Mouse (Mus musculus): ENCODE measurements around the gene Celsr1.

DNA sequence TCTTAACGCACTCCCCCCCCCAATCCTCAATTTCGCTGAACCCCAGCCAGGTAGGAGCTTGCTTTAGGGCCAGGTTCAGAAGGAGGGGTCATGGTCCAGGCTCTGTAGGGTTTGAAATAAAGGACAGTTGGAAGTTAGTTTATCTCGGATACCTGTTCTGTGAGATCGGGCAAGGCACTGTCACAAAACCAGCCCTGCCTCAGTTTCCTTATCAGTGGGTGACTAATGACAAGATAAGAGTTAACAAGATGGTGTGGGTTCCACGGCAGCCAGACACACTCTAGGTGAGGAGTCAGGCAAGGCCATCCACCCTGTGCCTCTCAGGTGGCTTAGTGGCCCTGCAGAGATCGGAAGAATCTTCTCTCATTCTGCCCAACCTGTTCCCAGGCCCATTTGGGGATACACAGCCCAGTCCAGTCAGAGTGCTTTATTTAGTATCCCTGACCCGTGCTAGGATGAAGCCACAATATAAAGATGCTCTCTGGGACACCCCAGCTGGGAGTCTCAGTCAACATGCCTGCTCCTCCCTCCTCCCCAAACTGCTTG is 26.3 kb upstream of the Celsr1 start:
- TF ChIP-seq EP300 (IDR thresholded peaks at IDR 0.05; ENCODE audit: insufficient read depth, low read depth, low read length) (no peak), CTCF (IDR thresholded peaks at IDR 0.05) (no peak)

All from heart, adult 2 months (tissue).